9 mouse cellular contexts compared by ENCODE assay signal in the genomic region with DNA sequence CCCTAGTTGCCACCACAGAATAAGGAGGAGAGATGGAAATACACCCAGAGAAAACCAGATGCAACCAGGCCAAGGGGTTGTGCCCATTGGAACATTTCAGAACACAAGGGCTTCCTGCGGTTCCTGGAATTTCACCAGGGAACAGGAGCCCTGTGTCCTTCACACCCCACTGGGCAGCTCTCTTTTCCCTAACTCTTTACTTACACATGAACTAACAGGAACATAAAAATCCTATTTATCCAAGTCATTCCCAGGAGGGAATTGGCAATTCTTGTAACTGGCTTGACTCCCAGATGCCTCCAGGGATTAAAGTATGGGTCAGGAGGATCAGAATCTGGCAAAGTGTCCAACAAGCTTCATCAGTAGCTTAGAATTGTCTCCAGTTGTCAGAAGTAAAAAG.
A peak's percentile ranks its signal among the peaks of the same experiment; 100 is the strongest.
DNase-seq lines count a peak whose midpoint lies in the region; ATAC-seq and TF ChIP-seq lines count a peak whose summit lies in the region.
"Had no signal": no experiment of that assay in that cellular context is flagged by ENCODE, and none has a peak within 500 bp of the region (broad histone marks: within the 10 kb centered on the region; RNA-seq: fewer than 3 reads in every experiment).

No protein-coding gene starts in this region.

- H3K36me3 ChIP-seq in forebrain, embryonic 15.5 days, result no peaks in the 10 kb centered on the region
- no peaks in the 10 kb centered on the region for H3K36me3 ChIP-seq in thymus, adult 2 months (ENCODE audit: control insufficient read depth, insufficient read depth, low read length)

- peak; percentile 8 to 30 for DNase-seq in frontal cortex, postnatal 14 days (ENCODE audit: low spot score in 2 of 2)
- DNase-seq in frontal cortex, postnatal 25 days (ENCODE audit: low spot score in 2 of 2), result no peak
- DNase-seq in R1 (ENCODE audit: low read depth, low spot score), result peak; percentile 57
- peak; percentile 78 to 86 for DNase-seq in kidney, postnatal 36 days
- peak; percentile 31 for DNase-seq in retina, embryonic 14.5 days (ENCODE audit: low spot score)
- no peak for DNase-seq in thymus, adult 2 months
- DNase-seq in urinary bladder, postnatal 14 days (ENCODE audit: low spot score), result no peak

- H3K9me3 ChIP-seq in forebrain, embryonic 15.5 days, result no peaks in the 10 kb centered on the region

- 11% methylated on average over 1 of the region's 1 CpGs for WGBS in forebrain, embryonic 15.5 days
- 93% methylated on average over 1 of the region's 1 CpGs for WGBS in thymus, adult 2 months

- peak; percentile 70 for ATAC-seq in forebrain, embryonic 15.5 days (replicated peaks)

- TF ChIP-seq POLR2A in thymus, adult 2 months (IDR thresholded peaks at IDR 0.05; ENCODE audit: control insufficient read depth, extremely low read depth, insufficient read depth, low read length, poor library complexity), result no peak

- H3K27ac ChIP-seq in forebrain, embryonic 15.5 days (replicated peaks), result no peak overlapping the region
- H3K27ac ChIP-seq in thymus, adult 2 months (ENCODE audit: control insufficient read depth, insufficient read depth, low read length), result no peak overlapping the region

- no peak for TF ChIP-seq CTCF in thymus, adult 2 months (IDR thresholded peaks at IDR 0.05; ENCODE audit: borderline replicate concordance, control insufficient read depth, extremely low read depth, insufficient read depth, low read length, poor library complexity)

- H3K4me1 ChIP-seq in forebrain, embryonic 15.5 days, result peaks cover 5% of the 10 kb centered on the region; the same call in 1 of the 2 replicates
- H3K4me1 ChIP-seq in thymus, adult 2 months (replicated peaks; ENCODE audit: control insufficient read depth, insufficient read depth, low read length), result no peaks in the 10 kb centered on the region

- H3K4me3 ChIP-seq in forebrain, embryonic 15.5 days, result no peak overlapping the region
- H3K4me3 ChIP-seq in thymus, adult 2 months (ENCODE audit: control insufficient read depth, insufficient read depth, low read length), result no peak overlapping the region

- H3K9ac ChIP-seq in forebrain, embryonic 15.5 days (replicated peaks), result no peak overlapping the region

- H3K27me3 ChIP-seq in forebrain, embryonic 15.5 days, result no peaks in the 10 kb centered on the region
- no peaks in the 10 kb centered on the region for H3K27me3 ChIP-seq in thymus, adult 2 months (ENCODE audit: control insufficient read depth, insufficient read depth, low read length)
- H3K27me3 ChIP-seq: CH12.LX had no signal

- no peak overlapping the region for H3K4me2 ChIP-seq in forebrain, embryonic 15.5 days (replicated peaks)

Comparison
In these comparisons a context has a peak if more than half of its experiments do, and no peak if none do; other contexts are left out.
1. DNase-seq: peak in frontal cortex, postnatal 14 days (2 of 2), R1 (single experiment), kidney, postnatal 36 days (2 of 2) and retina, embryonic 14.5 days (single experiment); none in frontal cortex, postnatal 25 days (0 of 2), thymus, adult 2 months (single experiment) and urinary bladder, postnatal 14 days (single experiment).